Mouse (Mus musculus) embryonic facial prominence, embryonic 15.5 days (tissue): ENCODE results near the gene Ppm1k. TPM values are rescaled to one million over a fixed set of nuclear protein-coding genes. Genes with fewer than 3 reads are reported as not detected.

Source experiments
- ATAC-seq: fragments of 200-750 bp; cut with Nextera tagmentation; 2 replicates; pipeline ENCODE4 v1.8.0; 2017; ENCODE audit warnings: low read depth, moderate TSS enrichment; ENCODE audit not compliant: insufficient number of reproducible peaks, low FRiP score, low TSS enrichment
- H3K27ac ChIP-seq: fragments of 300-500 bp; sonication (generic); replicated peaks from 2 replicates; pipeline ENCODE4 v1.5.1; 2015; ENCODE audit warnings: mild to moderate bottlenecking, inconsistent platforms
- H3K27me3 ChIP-seq: fragments of 300-500 bp; sonication (generic); 2 replicates; pipeline ENCODE4 v1.6.1; 2015; ENCODE audit warnings: inconsistent platforms
- H3K36me3 ChIP-seq: fragments of 300-500 bp; sonication (generic); 2 replicates; pipeline ENCODE4 v1.6.1; 2015; ENCODE audit warnings: mild to moderate bottlenecking, inconsistent platforms
- H3K4me1 ChIP-seq: fragments of 300-500 bp; sonication (generic); 2 replicates; pipeline ENCODE4 v1.6.1; 2015; ENCODE audit warnings: inconsistent platforms
- H3K4me2 ChIP-seq: fragments of 300-500 bp; sonication (generic); replicated peaks from 2 replicates; pipeline ENCODE4 v1.6.1; 2015; ENCODE audit warnings: mild to moderate bottlenecking, inconsistent platforms
- H3K4me3 ChIP-seq: fragments of 300-500 bp; sonication (generic); replicated peaks from 2 replicates; pipeline ENCODE4 v1.5.1; 2015; ENCODE audit warnings: mild to moderate bottlenecking, inconsistent platforms
- H3K9ac ChIP-seq: fragments of 300-500 bp; sonication (generic); 2 replicates; pipeline ENCODE4 v1.6.1; 2015; ENCODE audit warnings: inconsistent platforms
- H3K9me3 ChIP-seq: fragments of 300-500 bp; sonication (generic); replicated peaks from 2 replicates; pipeline ENCODE4 v1.6.1; 2016; ENCODE audit warnings: inconsistent platforms
- WGBS: fragments of 180-500 bp; shearing (Covaris S2); methylation state at CpG from one replicate; pipeline ENCODE4 v1.1.7; 2015; 5-methylcytosine and 5-hydroxymethylcytosine counted together
- polyA plus RNA-seq: library from polyadenylated mRNA; unstranded; fragments of >200 nt; fragmentation: Nextera tagmentation; extraction: Ambion mirVana; gene quantifications from 2 replicates; pipeline ENCODE4 v1.2.1, GENCODE M21; 2015

Ppm1k gene
- polyA plus RNA-seq, result 3.6 and 5.0 TPM in 2 replicates

GRCm38 (mm10) chr6:57535386-57535936 is at the start of gene Ppm1k:
Gene Ppm1k (minus strand): TSS chr6:57535468.
- Histone ChIP-seq H3K9me3 (no peaks in the 10 kb centered on the region), H3K4me3 (peak within 1 kb of the TSS; percentile 67), H3K27ac (peak within 1 kb of the TSS; percentile 90), H3K4me2 (peak within 1 kb of the TSS; percentile 64), H3K9ac (peak within 1 kb of the TSS; percentile 53), H3K27me3 (no peaks in the 10 kb centered on the region), H3K4me1 (peaks cover 12% of the 10 kb centered on the region; the same call in 1 of the 2 replicates), H3K36me3 (no peaks in the 10 kb centered on the region)
- WGBS, result under 1% methylated on average over 24 of the region's 24 CpGs
- peak; percentile 98 for ATAC-seq

- H3K27me3 ChIP-seq, result no peaks in the 10 kb centered on the region
- no peak overlapping the region for H3K4me3 ChIP-seq
- WGBS, result 82% methylated on average over 4 of the region's 4 CpGs
- no peak for ATAC-seq
- no peak overlapping the region for H3K9ac ChIP-seq
- H3K36me3 ChIP-seq, result no peaks in the 10 kb centered on the region
- no peaks in the 10 kb centered on the region for H3K4me1 ChIP-seq
- H3K4me2 ChIP-seq, result no peak overlapping the region
- no peak overlapping the region for H3K27ac ChIP-seq
- no peaks in the 10 kb centered on the region for H3K9me3 ChIP-seq
Measured at GRCm38 (mm10) chr6:57582356-57582755, 47.1 kb upstream of the Ppm1k start.

- Histone ChIP-seq H3K9me3 (no peaks in the 10 kb centered on the region), H3K9ac (no peak overlapping the region), H3K4me2 (peak overlapping the region; percentile 79), H3K4me1 (no peaks in the 10 kb centered on the region), H3K27ac (no peak overlapping the region), H3K36me3 (no peaks in the 10 kb centered on the region), H3K27me3 (no peaks in the 10 kb centered on the region), H3K4me3 (peak overlapping the region; percentile 56)
- no peak for ATAC-seq
- 80% methylated on average over 12 of the region's 12 CpGs for WGBS
Measured at GRCm38 (mm10) chr6:57581595-57581994, 46.3 kb upstream of the Ppm1k start.

GRCm38 (mm10) chr6:57580881-57581548 is 45.7 kb upstream of the Ppm1k start, which contains the start of gene Herc6:
Gene Herc6 (plus strand): TSS chr6:57581000.
- H3K4me1 ChIP-seq, result no peaks in the 10 kb centered on the region
- peak within 1 kb of the TSS; percentile 79 for H3K4me2 ChIP-seq
- H3K27ac ChIP-seq, result 0 out of 2 replicates have a peak within 1 kb of the TSS, but pooled peaks have one; percentile 29
- no peak; the same call in 1 of the 2 replicates for ATAC-seq
- peak within 1 kb of the TSS; percentile 44; the same call in 1 of the 2 replicates for H3K9ac ChIP-seq
- peak within 1 kb of the TSS; percentile 56 for H3K4me3 ChIP-seq
- 1% methylated on average over 16 of the region's 16 CpGs for WGBS
- H3K36me3 ChIP-seq, result no peaks in the 10 kb centered on the region
- H3K9me3 ChIP-seq, result no peaks in the 10 kb centered on the region
- no peaks in the 10 kb centered on the region for H3K27me3 ChIP-seq

GRCm38 (mm10) chr6:57571587-57571986 is 36.3 kb upstream of the Ppm1k start:
- Histone ChIP-seq H3K9me3 (no peaks in the 10 kb centered on the region), H3K9ac (no peak overlapping the region), H3K4me1 (no peaks in the 10 kb centered on the region), H3K36me3 (no peaks in the 10 kb centered on the region), H3K4me2 (no peak overlapping the region), H3K27me3 (no peaks in the 10 kb centered on the region), H3K27ac (no peak overlapping the region), H3K4me3 (no peak overlapping the region)
- no peak for ATAC-seq

- H3K27ac ChIP-seq, result no peak overlapping the region
- no peak overlapping the region for H3K4me2 ChIP-seq
- no peak overlapping the region for H3K9ac ChIP-seq
- ATAC-seq, result no peak
- H3K36me3 ChIP-seq, result no peaks in the 10 kb centered on the region
- 14% methylated on average over 6 of the region's 6 CpGs for WGBS
- H3K4me1 ChIP-seq, result no peaks in the 10 kb centered on the region
- no peaks in the 10 kb centered on the region for H3K27me3 ChIP-seq
- H3K4me3 ChIP-seq, result no peak overlapping the region
- no peaks in the 10 kb centered on the region for H3K9me3 ChIP-seq
Measured at GRCm38 (mm10) chr6:57570170-57570974, 35.1 kb upstream of the Ppm1k start.

GRCm38 (mm10) chr6:57567630-57568029 is 32.4 kb upstream of the Ppm1k start:
- Histone ChIP-seq H3K4me2 (no peak overlapping the region), H3K9me3 (no peaks in the 10 kb centered on the region), H3K27ac (no peak overlapping the region), H3K36me3 (no peaks in the 10 kb centered on the region), H3K9ac (no peak overlapping the region), H3K27me3 (no peaks in the 10 kb centered on the region), H3K4me3 (no peak overlapping the region), H3K4me1 (no peaks in the 10 kb centered on the region)
- WGBS, result 88% methylated on average over 2 of the region's 2 CpGs
- ATAC-seq, result no peak

- no peaks in the 10 kb centered on the region for H3K36me3 ChIP-seq
- H3K27me3 ChIP-seq, result no peaks in the 10 kb centered on the region
- H3K27ac ChIP-seq, result no peak overlapping the region
- no peak overlapping the region for H3K9ac ChIP-seq
- H3K4me3 ChIP-seq, result no peak overlapping the region
- no peak overlapping the region for H3K4me2 ChIP-seq
- 93% methylated on average over 7 of the region's 7 CpGs for WGBS
- H3K9me3 ChIP-seq, result no peaks in the 10 kb centered on the region
- ATAC-seq, result no peak
- no peaks in the 10 kb centered on the region for H3K4me1 ChIP-seq
Measured at GRCm38 (mm10) chr6:57565452-57565851, 30.2 kb upstream of the Ppm1k start.

- Histone ChIP-seq H3K9ac (no peak overlapping the region), H3K9me3 (no peaks in the 10 kb centered on the region), H3K27me3 (no peaks in the 10 kb centered on the region), H3K36me3 (no peaks in the 10 kb centered on the region), H3K4me1 (no peaks in the 10 kb centered on the region), H3K4me3 (no peak overlapping the region), H3K4me2 (no peak overlapping the region), H3K27ac (no peak overlapping the region)
- no peak for ATAC-seq
- 83% methylated on average over 1 of the region's 1 CpGs for WGBS
Measured at GRCm38 (mm10) chr6:57563454-57563853, 28.2 kb upstream of the Ppm1k start.

- Histone ChIP-seq H3K4me3 (no peak overlapping the region), H3K27me3 (no peaks in the 10 kb centered on the region), H3K36me3 (no peaks in the 10 kb centered on the region), H3K27ac (no peak overlapping the region), H3K9me3 (no peaks in the 10 kb centered on the region), H3K4me2 (no peak overlapping the region), H3K9ac (no peak overlapping the region), H3K4me1 (no peaks in the 10 kb centered on the region)
- ATAC-seq, result no peak
- 52% methylated on average over 4 of the region's 4 CpGs for WGBS
Measured at GRCm38 (mm10) chr6:57557796-57558317, 22.6 kb upstream of the Ppm1k start.

GRCm38 (mm10) chr6:57551211-57551796 is 16.0 kb upstream of the Ppm1k start:
- Histone ChIP-seq H3K36me3 (no peaks in the 10 kb centered on the region), H3K4me3 (no peak overlapping the region), H3K4me1 (no peaks in the 10 kb centered on the region), H3K9me3 (no peaks in the 10 kb centered on the region), H3K27ac (no peak overlapping the region), H3K27me3 (no peaks in the 10 kb centered on the region), H3K9ac (no peak overlapping the region), H3K4me2 (no peak overlapping the region)
- ATAC-seq, result no peak
- WGBS, result 62% methylated on average over 3 of the region's 3 CpGs
